Mouse (Mus musculus) hindbrain, postnatal 0 days (tissue): Measurements from ENCODE around the gene Scn5a. TPM values are rescaled to one million over a fixed set of nuclear protein-coding genes. Genes with fewer than 3 reads are reported as not detected.

ENCODE experiments used
- ATAC-seq: fragments of 200-750 bp; cut with Nextera tagmentation; 2 replicates; pipeline ENCODE4 v1.8.0; 2017; ENCODE audit warnings: mild to moderate bottlenecking, moderate TSS enrichment, moderate library complexity
- DNase-seq: peaks from one replicate; pipeline ENCODE4 v3.0.0-alpha.2; 2015; ENCODE audit warnings: low spot score
- H3K27ac ChIP-seq: fragments of 300-500 bp; sonication (generic); 2 replicates; pipeline ENCODE4 v1.5.1; 2014; ENCODE audit warnings: mild to moderate bottlenecking
- H3K27me3 ChIP-seq: fragments of 300-500 bp; sonication (generic); 2 replicates; pipeline ENCODE4 v1.6.1; 2014; ENCODE audit warnings: low read length, mixed read lengths; ENCODE audit not compliant: insufficient read depth
- H3K36me3 ChIP-seq: fragments of 300-500 bp; sonication (generic); 2 replicates; pipeline ENCODE4 v1.6.1; 2014; ENCODE audit warnings: low read length, mixed read lengths; ENCODE audit not compliant: insufficient read depth
- H3K4me1 ChIP-seq: fragments of 300-500 bp; sonication (generic); 2 replicates; pipeline ENCODE4 v1.6.1; 2014; ENCODE audit warnings: antibody characterized with exemption, low read length, mixed read lengths; ENCODE audit not compliant: insufficient read depth
- H3K4me2 ChIP-seq: fragments of 300-500 bp; sonication (generic); 2 replicates; pipeline ENCODE4 v1.6.1; 2014; ENCODE audit warnings: low read depth, mild to moderate bottlenecking, low read length, moderate library complexity, mixed read lengths
- H3K4me3 ChIP-seq: fragments of 300-500 bp; sonication (generic); 2 replicates; pipeline ENCODE4 v1.5.1; 2014; ENCODE audit warnings: low read length
- H3K9ac ChIP-seq: fragments of 300-500 bp; sonication (generic); replicated peaks from 2 replicates; pipeline ENCODE4 v1.6.1; 2014; ENCODE audit warnings: mild to moderate bottlenecking, low read length, moderate library complexity, mixed read lengths
- H3K9me3 ChIP-seq: fragments of 300-500 bp; sonication (generic); 2 replicates; pipeline ENCODE4 v1.6.1; 2016; ENCODE audit warnings: low read length, mixed read lengths
- CTCF ChIP-seq: IDR thresholded peaks from 2 replicates; pipeline ENCODE4 v1.5.1; 2016; ENCODE audit warnings: antibody characterized with exemption, control low read depth, low read depth
- WGBS: fragments of 180-500 bp; shearing (Covaris S2); extraction: QIAGEN DNeasy Blood & Tissue Kit; methylation state at CpG from one replicate; pipeline ENCODE4 v1.1.7; 2014; 5-methylcytosine and 5-hydroxymethylcytosine counted together
- polyA plus RNA-seq: library from polyadenylated mRNA; unstranded; fragments of >200 nt; fragmentation: Nextera tagmentation; extraction: Ambion mirVana; gene quantifications from 2 replicates; pipeline ENCODE4 v1.2.1, GENCODE M21; 2015
- total RNA-seq: library from RNA; depleted of rRNA; stranded (reverse); fragments of >200 nt; gene quantifications from 2 replicates; pipeline ENCODE4 v1.2.3, GENCODE M21; 2014

The Scn5a gene
- total and polyA plus RNA-seq, 2 experiments from 2014 or later, result 0.24 to 1.5 TPM

DNA sequence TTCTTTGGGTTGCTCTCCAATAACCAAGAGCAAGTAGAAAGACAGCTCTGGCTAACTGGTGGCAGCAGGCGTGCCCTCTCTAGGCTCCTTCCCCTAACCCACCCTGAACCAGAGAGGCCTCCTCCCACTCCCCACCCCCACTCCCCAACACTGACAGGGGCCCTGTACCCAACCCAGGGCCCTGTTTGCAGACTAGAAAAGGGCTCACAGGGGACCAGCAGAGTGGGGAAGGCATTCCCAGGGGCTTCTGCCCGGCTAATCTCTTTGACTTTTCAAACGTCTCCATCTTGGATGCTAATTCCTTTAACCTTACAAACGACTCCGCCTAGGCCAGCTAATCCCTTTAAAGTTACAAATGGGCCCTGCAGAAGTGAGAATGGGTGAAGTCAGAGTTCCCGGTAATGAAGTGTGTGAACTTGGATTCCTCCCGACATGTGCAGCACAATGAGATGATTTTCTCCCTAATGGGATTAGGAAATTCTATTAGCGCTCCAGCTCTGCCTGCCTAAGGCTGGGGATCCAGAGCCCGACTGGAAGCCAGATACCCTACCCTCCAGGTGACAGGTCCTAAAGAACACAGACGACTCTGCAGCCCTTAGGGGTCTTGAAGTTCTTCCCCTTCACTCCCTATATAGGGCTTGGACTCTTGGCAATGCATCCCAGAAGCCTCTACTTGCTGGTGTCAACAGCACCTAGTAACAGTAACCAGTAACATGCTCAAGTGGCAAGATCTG lies 47.0 kb downstream of the Scn5a start:
- ATAC-seq (no peak), DNase-seq (peak; percentile 31)
- H3K9ac ChIP-seq, result no peak overlapping the region
- H3K27ac ChIP-seq, result no peak overlapping the region
- H3K4me2 ChIP-seq, result no peak overlapping the region
- H3K4me1 ChIP-seq, result no peaks in the 10 kb centered on the region
- WGBS, result 19% methylated on average over 10 of the region's 10 CpGs
- H3K4me3 ChIP-seq, result no peak overlapping the region
- no peaks in the 10 kb centered on the region for H3K9me3 ChIP-seq
- TF ChIP-seq CTCF, result no peak
- H3K36me3 ChIP-seq, result no peaks in the 10 kb centered on the region
- 0 out of 2 replicates have a peak, but pooled peaks cover 7% of the 10 kb centered on the region for H3K27me3 ChIP-seq

- TF ChIP-seq CTCF, result peak; percentile 25
- no peaks in the 10 kb centered on the region for H3K4me1 ChIP-seq
- WGBS, result 92% methylated on average over 6 of the region's 6 CpGs
- no peak overlapping the region for H3K9ac ChIP-seq
- DNase-seq (no peak), ATAC-seq (no peak)
- H3K4me3 ChIP-seq, result no peak overlapping the region
- no peaks in the 10 kb centered on the region for H3K27me3 ChIP-seq
- H3K9me3 ChIP-seq, result no peaks in the 10 kb centered on the region
- H3K36me3 ChIP-seq, result no peaks in the 10 kb centered on the region
- H3K4me2 ChIP-seq, result no peak overlapping the region
- no peak overlapping the region for H3K27ac ChIP-seq
Measured at GRCm38 (mm10) chr9:119524511-119524910, 54.3 kb downstream of the Scn5a start.

- H3K4me3 ChIP-seq, result no peak overlapping the region
- no peak for ATAC-seq
- no peak overlapping the region for H3K4me2 ChIP-seq
- no peak overlapping the region for H3K9ac ChIP-seq
- DNase-seq, result no peak
- H3K27ac ChIP-seq, result no peak overlapping the region
- H3K27me3 ChIP-seq, result no peaks in the 10 kb centered on the region
- no peak for TF ChIP-seq CTCF
- WGBS, result 64% methylated on average over 8 of the region's 8 CpGs
- H3K9me3 ChIP-seq, result no peaks in the 10 kb centered on the region
- no peaks in the 10 kb centered on the region for H3K4me1 ChIP-seq
- no peaks in the 10 kb centered on the region for H3K36me3 ChIP-seq
Measured at GRCm38 (mm10) chr9:119523301-119523700, 55.5 kb downstream of the Scn5a start.

DNA sequence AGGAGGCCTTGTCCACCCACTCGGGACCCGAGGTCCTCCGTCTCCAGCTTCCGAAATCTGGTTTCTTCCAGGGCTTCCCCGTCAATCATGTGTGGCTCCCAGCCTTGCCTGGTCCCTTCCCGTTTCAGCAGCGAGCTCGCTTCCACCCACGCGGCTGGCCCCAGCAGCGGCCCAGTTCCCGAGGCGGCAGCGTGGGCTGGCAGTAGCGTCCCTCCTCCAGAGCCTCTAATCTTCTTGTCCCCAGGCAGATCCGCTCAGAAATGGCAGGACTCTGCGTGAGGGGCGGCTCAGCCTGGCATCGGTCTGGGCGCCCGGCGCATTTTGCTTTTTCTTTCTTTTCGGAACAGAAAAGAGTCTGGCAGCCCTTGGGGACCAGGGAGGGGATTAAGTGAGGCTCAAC lies 59.7 kb downstream of the Scn5a start:
- no peak overlapping the region for H3K27ac ChIP-seq
- ATAC-seq, result no peak
- H3K36me3 ChIP-seq, result no peaks in the 10 kb centered on the region
- H3K27me3 ChIP-seq, result peaks cover 6% of the 10 kb centered on the region
- no peak overlapping the region for H3K4me2 ChIP-seq
- 38% methylated on average over 23 of the region's 23 CpGs for WGBS
- DNase-seq, result no peak
- H3K4me3 ChIP-seq, result no peak overlapping the region
- H3K9ac ChIP-seq, result no peak overlapping the region
- H3K9me3 ChIP-seq, result no peaks in the 10 kb centered on the region
- peaks cover 6% of the 10 kb centered on the region; the same call in 1 of the 2 replicates for H3K4me1 ChIP-seq
- no peak for TF ChIP-seq CTCF

- no peak overlapping the region for H3K4me3 ChIP-seq
- peaks cover 6% of the 10 kb centered on the region; the same call in 1 of the 2 replicates for H3K4me1 ChIP-seq
- H3K36me3 ChIP-seq, result no peaks in the 10 kb centered on the region
- no peaks in the 10 kb centered on the region for H3K9me3 ChIP-seq
- DNase-seq (no peak), ATAC-seq (no peak)
- TF ChIP-seq CTCF, result no peak
- H3K27me3 ChIP-seq, result peaks cover 6% of the 10 kb centered on the region
- H3K27ac ChIP-seq, result no peak overlapping the region
- 72% methylated on average over 8 of the region's 8 CpGs for WGBS
- H3K4me2 ChIP-seq, result no peak overlapping the region
- no peak overlapping the region for H3K9ac ChIP-seq
Measured at GRCm38 (mm10) chr9:119518177-119518576, 60.6 kb downstream of the Scn5a start.

DNA sequence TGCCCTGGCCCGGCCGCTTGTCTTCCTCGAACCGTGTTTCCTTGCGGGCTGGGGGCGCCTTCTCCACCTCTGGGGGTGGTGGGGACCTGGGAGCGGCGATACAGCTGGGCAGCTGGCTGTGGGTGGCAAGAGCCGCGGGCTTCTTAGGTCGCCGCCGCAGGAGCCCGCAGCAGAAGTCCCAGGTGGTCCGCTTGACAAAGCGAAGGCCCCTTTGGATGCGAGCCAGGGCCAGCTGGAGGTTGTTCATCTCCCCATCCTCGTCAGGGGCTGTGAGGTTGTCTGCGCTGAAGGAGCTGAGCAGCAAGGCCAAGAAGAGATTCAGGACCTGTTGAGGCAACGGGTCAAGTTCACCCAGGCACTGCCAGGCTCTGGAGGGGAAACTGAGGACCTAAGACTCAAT lies 61.3 kb downstream of the Scn5a start:
- Histone ChIP-seq H3K36me3 (no peaks in the 10 kb centered on the region), H3K27me3 (peaks cover 6% of the 10 kb centered on the region), H3K4me2 (0 out of 2 replicates have a peak overlapping the region, but pooled peaks have one; percentile 18), H3K9me3 (no peaks in the 10 kb centered on the region), H3K27ac (no peak overlapping the region), H3K9ac (no peak overlapping the region), H3K4me1 (peaks cover 6% of the 10 kb centered on the region; the same call in 1 of the 2 replicates), H3K4me3 (no peak overlapping the region)
- WGBS, result 23% methylated on average over 20 of the region's 20 CpGs
- DNase-seq (no peak), ATAC-seq (no peak)
- no peak for TF ChIP-seq CTCF

GRCm38 (mm10) chr9:119516815-119517214 lies 62.0 kb downstream of the Scn5a start:
- peaks cover 6% of the 10 kb centered on the region; the same call in 1 of the 2 replicates for H3K4me1 ChIP-seq
- TF ChIP-seq CTCF, result no peak
- H3K4me3 ChIP-seq, result no peak overlapping the region
- H3K27ac ChIP-seq, result no peak overlapping the region
- no peak overlapping the region for H3K4me2 ChIP-seq
- H3K27me3 ChIP-seq, result peaks cover 6% of the 10 kb centered on the region
- no peak overlapping the region for H3K9ac ChIP-seq
- H3K36me3 ChIP-seq, result no peaks in the 10 kb centered on the region
- WGBS, result 57% methylated on average over 5 of the region's 5 CpGs
- ATAC-seq, result no peak
- DNase-seq, result no peak
- no peaks in the 10 kb centered on the region for H3K9me3 ChIP-seq
